Mouse (Mus musculus): ENCODE measurements around the gene Dnase1. TPM values are rescaled to one million over a fixed set of nuclear protein-coding genes. Genes with fewer than 3 reads are reported as not detected.

Dnase1 gene
- total and polyA plus RNA-seq, 3 experiments = 0.81 to 7.7 TPM; not detected in 1

DNA sequence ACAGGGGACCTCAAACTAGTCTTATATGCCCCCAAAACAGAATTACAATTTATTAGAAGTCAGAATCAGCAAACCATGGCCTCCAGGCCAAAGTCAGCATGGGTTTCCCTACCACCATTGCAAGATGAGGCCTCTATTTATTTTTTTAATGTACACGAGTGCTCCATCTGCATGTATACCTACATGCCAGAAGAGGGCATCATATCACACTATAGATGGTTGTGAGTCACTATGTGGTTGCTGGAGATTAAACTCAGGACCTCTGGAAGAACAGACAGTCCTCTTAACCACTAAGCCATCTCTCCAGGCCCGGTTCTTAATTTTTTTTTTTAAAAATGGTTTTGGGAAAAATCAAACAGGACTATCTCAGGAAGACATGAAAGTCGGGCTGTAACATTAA, 17.1 kb downstream of the Dnase1 start:
- peak; percentile 51 for TF ChIP-seq SMC3 (IDR thresholded peaks at IDR 0.05; ENCODE audit: low read depth, low read length)
- no peak for TF ChIP-seq TBP (IDR thresholded peaks at IDR 0.05; ENCODE audit: low read depth, low read length)
- no peak for TF ChIP-seq ZC3H11A (IDR thresholded peaks at IDR 0.05; ENCODE audit: low read depth, low read length)
- TF ChIP-seq HCFC1 (IDR thresholded peaks at IDR 0.05; ENCODE audit: low read depth, low read length) = no peak
- TF ChIP-seq ZMIZ1 (IDR thresholded peaks at IDR 0.05; ENCODE audit: low read depth, low read length) = no peak
- TF ChIP-seq RAD21 (IDR thresholded peaks at IDR 0.05; ENCODE audit: low read depth, low read length) = peak; percentile 39
- no peak for TF ChIP-seq EP300 (IDR thresholded peaks at IDR 0.05; ENCODE audit: low read depth in 1 of 2, low read length in 2 of 2)
- peak in 2 of 3 experiments; percentile 19 to 50; a peak in 3 of 6 replicates for TF ChIP-seq CTCF (IDR thresholded peaks at IDR 0.05 in 2 of 3, conservative IDR thresholded peaks at IDR 0.05 in 1 of 3; ENCODE audit: control insufficient read depth in 1 of 3, insufficient read depth in 1 of 3, low read depth in 2 of 3, low read length in 3 of 3, poor library complexity in 1 of 3, severe bottlenecking in 1 of 3)
- DNase-seq (ENCODE audit: low read depth, low spot score) = peak; percentile 59
- Histone ChIP-seq H3K9ac (ENCODE audit: control insufficient read depth, low read depth, low read length, poor library complexity, severe bottlenecking) (no peak overlapping the region), H3K27ac (ENCODE audit: control insufficient read depth, low read depth, low read length) (no peak overlapping the region), H3K4me3 (ENCODE audit: control insufficient read depth in 1 of 2, insufficient read depth in 1 of 2, low read depth in 2 of 2, low read length in 2 of 2) (no peak overlapping the region), H3K27me3 (ENCODE audit: control insufficient read depth in 1 of 2, insufficient read depth in 2 of 2, low read length in 2 of 2) (no peaks in the 10 kb centered on the region), H3K79me2 (ENCODE audit: control insufficient read depth, insufficient read depth, low read length, poor library complexity) (no peaks in the 10 kb centered on the region), H3K4me1 (ENCODE audit: control insufficient read depth in 1 of 2, insufficient read depth in 2 of 2, low read length in 2 of 2) (no peaks in the 10 kb centered on the region), H3K36me3 (ENCODE audit: control insufficient read depth in 1 of 2, insufficient read depth in 2 of 2, low read length in 2 of 2) (peaks cover 0 to 13% of the 10 kb centered on the region in 2 experiments; a peak in 2 of 4 replicates), H3K9me3 (replicated peaks; ENCODE audit: insufficient read depth, low read length) (no peaks in the 10 kb centered on the region)

DNA sequence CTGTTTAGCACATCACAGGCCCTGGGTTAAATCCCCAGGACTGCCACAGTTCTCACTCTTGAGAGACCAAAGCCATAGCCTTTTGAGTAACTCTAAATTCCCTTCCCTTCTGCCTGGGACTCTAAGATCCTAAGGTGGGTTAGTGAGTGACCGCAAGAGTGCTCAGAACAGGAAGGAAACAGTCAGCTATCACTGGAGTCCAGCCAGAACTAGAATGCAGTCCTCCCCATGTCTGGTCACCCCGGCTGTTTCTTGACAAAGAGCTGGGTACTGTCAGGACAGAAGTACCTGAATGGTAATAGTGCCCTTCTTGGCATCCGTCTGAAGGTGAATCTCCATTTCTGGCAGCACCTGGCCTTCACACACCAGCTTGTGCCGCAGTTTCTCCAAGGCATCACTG, 28.2 kb downstream of the Dnase1 start:
- Histone ChIP-seq H3K27me3 (ENCODE audit: control insufficient read depth in 1 of 2, insufficient read depth in 2 of 2, low read length in 2 of 2) (no peaks in the 10 kb centered on the region), H3K79me2 (ENCODE audit: control insufficient read depth, insufficient read depth, low read length, poor library complexity) (no peaks in the 10 kb centered on the region), H3K4me1 (ENCODE audit: control insufficient read depth in 1 of 2, insufficient read depth in 2 of 2, low read length in 2 of 2) (no peaks in the 10 kb centered on the region), H3K9ac (ENCODE audit: control insufficient read depth, low read depth, low read length, poor library complexity, severe bottlenecking) (no peak overlapping the region), H3K4me3 (ENCODE audit: control insufficient read depth in 1 of 2, insufficient read depth in 1 of 2, low read depth in 2 of 2, low read length in 2 of 2) (no peak overlapping the region), H3K9me3 (replicated peaks; ENCODE audit: insufficient read depth, low read length) (no peaks in the 10 kb centered on the region), H3K36me3 (ENCODE audit: control insufficient read depth in 1 of 2, insufficient read depth in 2 of 2, low read length in 2 of 2) (peaks cover 0 to 24% of the 10 kb centered on the region in 2 experiments; a peak in 2 of 4 replicates), H3K27ac (ENCODE audit: control insufficient read depth, low read depth, low read length) (no peak overlapping the region)
- TF ChIP-seq USF1 (IDR thresholded peaks at IDR 0.05; ENCODE audit: low read depth, low read length) (no peak), POLR2AphosphoS5 (IDR thresholded peaks at IDR 0.05; ENCODE audit: borderline replicate concordance, low read depth, low read length) (no peak), BHLHE40 (IDR thresholded peaks at IDR 0.05; ENCODE audit: borderline replicate concordance, low read depth, low read length) (no peak), TCF12 (IDR thresholded peaks at IDR 0.05; ENCODE audit: low read depth, low read length) (no peak), SIN3A (IDR thresholded peaks at IDR 0.05; ENCODE audit: low read length) (no peak), ZC3H11A (IDR thresholded peaks at IDR 0.05; ENCODE audit: low read depth, low read length) (no peak), ELF1 (IDR thresholded peaks at IDR 0.05; ENCODE audit: low read depth, low read length) (no peak), RAD21 (IDR thresholded peaks at IDR 0.05; ENCODE audit: low read depth, low read length) (no peak), E2F4 (IDR thresholded peaks at IDR 0.05; ENCODE audit: borderline replicate concordance, low read depth, low read length) (no peak), POLR2AphosphoS2 (IDR thresholded peaks at IDR 0.05; ENCODE audit: low read length) (no peak), EP300 (IDR thresholded peaks at IDR 0.05; ENCODE audit: low read depth in 1 of 2, low read length in 2 of 2) (no peak), CHD1 (IDR thresholded peaks at IDR 0.05; ENCODE audit: low read depth, low read length) (no peak), MAFK (IDR thresholded peaks at IDR 0.05; ENCODE audit: borderline replicate concordance, low read depth, low read length) (no peak), TAL1 (IDR thresholded peaks at IDR 0.05; ENCODE audit: low read length) (no peak)
- no peak for DNase-seq (ENCODE audit: low read depth, low spot score)
